Mouse (Mus musculus): Measurements from ENCODE around the gene 1110065P20Rik. TPM values are rescaled to one million over a fixed set of nuclear protein-coding genes. Genes with fewer than 3 reads are reported as not detected.
A peak's percentile ranks its signal among the peaks of the same experiment; 100 is the strongest.

1110065P20Rik gene
- 5.5 to 6.7 TPM (median 6.5 TPM) in 3 replicates for total RNA-seq (2017)

- peak; percentile 12; the same call in 1 of the 2 replicates for ATAC-seq (replicated peaks; ENCODE audit: insufficient number of reproducible peaks, low FRiP score, low TSS enrichment, poor library complexity, severe bottlenecking)
Observed at GRCm38 (mm10) chr4:124850933-124851658, at the start of gene 1110065P20Rik. Gene 1110065P20Rik, minus strand, starts transcription at chr4:124851196.

- ATAC-seq (replicated peaks; ENCODE audit: insufficient number of reproducible peaks, low FRiP score, low TSS enrichment, poor library complexity, severe bottlenecking): no peak
Observed at GRCm38 (mm10) chr4:124899906-124900305, 48.9 kb upstream of the 1110065P20Rik start.

- no peak for ATAC-seq (replicated peaks; ENCODE audit: insufficient number of reproducible peaks, low FRiP score, low TSS enrichment, poor library complexity, severe bottlenecking)
Observed at GRCm38 (mm10) chr4:124898428-124898827, 47.4 kb upstream of the 1110065P20Rik start.

GRCm38 (mm10) chr4:124894508-124895428, 43.8 kb upstream of the 1110065P20Rik start:
- no peak for ATAC-seq (replicated peaks; ENCODE audit: insufficient number of reproducible peaks, low FRiP score, low TSS enrichment, poor library complexity, severe bottlenecking)

GRCm38 (mm10) chr4:124893769-124894168, 42.8 kb upstream of the 1110065P20Rik start:
- ATAC-seq (replicated peaks; ENCODE audit: insufficient number of reproducible peaks, low FRiP score, low TSS enrichment, poor library complexity, severe bottlenecking): no peak

GRCm38 (mm10) chr4:124890831-124891230, 39.8 kb upstream of the 1110065P20Rik start:
- ATAC-seq (replicated peaks; ENCODE audit: insufficient number of reproducible peaks, low FRiP score, low TSS enrichment, poor library complexity, severe bottlenecking): no peak

- ATAC-seq (replicated peaks; ENCODE audit: insufficient number of reproducible peaks, low FRiP score, low TSS enrichment, poor library complexity, severe bottlenecking): no peak
Observed at GRCm38 (mm10) chr4:124889935-124890334, 38.9 kb upstream of the 1110065P20Rik start.

- no peak for ATAC-seq (replicated peaks; ENCODE audit: insufficient number of reproducible peaks, low FRiP score, low TSS enrichment, poor library complexity, severe bottlenecking)
Observed at GRCm38 (mm10) chr4:124888702-124889101, 37.7 kb upstream of the 1110065P20Rik start.

GRCm38 (mm10) chr4:124882151-124882729, 31.2 kb upstream of the 1110065P20Rik start:
- no peak for ATAC-seq (replicated peaks; ENCODE audit: insufficient number of reproducible peaks, low FRiP score, low TSS enrichment, poor library complexity, severe bottlenecking)

GRCm38 (mm10) chr4:124881341-124881908, 30.4 kb upstream of the 1110065P20Rik start:
- ATAC-seq (replicated peaks; ENCODE audit: insufficient number of reproducible peaks, low FRiP score, low TSS enrichment, poor library complexity, severe bottlenecking): no peak

- ATAC-seq (replicated peaks; ENCODE audit: insufficient number of reproducible peaks, low FRiP score, low TSS enrichment, poor library complexity, severe bottlenecking): no peak
Observed at GRCm38 (mm10) chr4:124880599-124880998, 29.6 kb upstream of the 1110065P20Rik start, which contains the start of gene Epha10. Gene Epha10, plus strand, starts transcription at chr4:124880899.

GRCm38 (mm10) chr4:124872719-124873118, 21.7 kb upstream of the 1110065P20Rik start:
- no peak for ATAC-seq (replicated peaks; ENCODE audit: insufficient number of reproducible peaks, low FRiP score, low TSS enrichment, poor library complexity, severe bottlenecking)

- 0 out of 2 replicates have a peak, but pooled peaks have one; percentile 27 for ATAC-seq (replicated peaks; ENCODE audit: insufficient number of reproducible peaks, low FRiP score, low TSS enrichment, poor library complexity, severe bottlenecking)
Observed at GRCm38 (mm10) chr4:124861283-124862188, 10.5 kb upstream of the 1110065P20Rik start, which contains the start of gene Maneal. Gene Maneal, minus strand, starts transcription at chr4:124862171.

GRCm38 (mm10) chr4:124860446-124860845, 9.4 kb upstream of the 1110065P20Rik start:
- 0 out of 2 replicates have a peak, but pooled peaks have one; percentile 13 for ATAC-seq (replicated peaks; ENCODE audit: insufficient number of reproducible peaks, low FRiP score, low TSS enrichment, poor library complexity, severe bottlenecking)

GRCm38 (mm10) chr4:124858370-124858769, 7.4 kb upstream of the 1110065P20Rik start:
- no peak for ATAC-seq (replicated peaks; ENCODE audit: insufficient number of reproducible peaks, low FRiP score, low TSS enrichment, poor library complexity, severe bottlenecking)

- no peak for ATAC-seq (replicated peaks; ENCODE audit: insufficient number of reproducible peaks, low FRiP score, low TSS enrichment, poor library complexity, severe bottlenecking)
Observed at GRCm38 (mm10) chr4:124856294-124856693, 5.3 kb upstream of the 1110065P20Rik start.

GRCm38 (mm10) chr4:124850261-124850913, 609 bp downstream of the 1110065P20Rik start, which contains the start of gene Yrdc:
Gene Yrdc, plus strand, starts transcription at chr4:124850679.
- peak; percentile 75 for ATAC-seq (replicated peaks; ENCODE audit: insufficient number of reproducible peaks, low FRiP score, low TSS enrichment, poor library complexity, severe bottlenecking)
